Mouse (Mus musculus): ENCODE data around the gene Gpr33.

Gpr33 gene

DNA sequence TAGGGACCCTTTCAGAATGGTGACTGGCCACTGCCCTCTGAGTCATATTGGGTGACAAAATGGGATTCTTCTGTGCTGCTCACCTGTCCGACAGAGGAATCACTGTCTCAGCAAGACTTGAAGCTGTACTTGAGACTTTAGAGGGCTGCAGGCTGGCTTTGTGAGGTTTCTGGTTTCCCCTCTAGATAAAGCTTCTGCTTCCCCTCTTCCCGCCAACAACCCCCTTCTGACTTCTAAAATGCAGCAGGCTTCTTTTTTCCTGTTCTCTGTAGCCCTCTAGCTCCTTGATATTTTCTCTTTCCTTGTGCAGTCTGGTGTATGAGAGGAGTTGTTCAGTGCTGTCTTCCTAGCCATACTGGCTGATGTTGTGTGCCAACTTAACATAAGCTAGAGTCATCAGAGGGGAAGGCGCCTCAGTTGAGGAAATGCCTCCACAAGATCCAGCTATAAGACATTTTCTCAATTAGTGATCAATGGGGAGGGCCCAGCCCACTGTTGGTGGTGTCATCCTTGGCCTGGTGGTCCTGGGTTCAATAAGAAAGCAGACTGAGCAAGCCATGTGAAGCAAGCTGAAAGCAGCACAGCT is 42.6 kb downstream of the Gpr33 start:
- WGBS: 91% methylated on average over 3 of the region's 3 CpGs

DNA sequence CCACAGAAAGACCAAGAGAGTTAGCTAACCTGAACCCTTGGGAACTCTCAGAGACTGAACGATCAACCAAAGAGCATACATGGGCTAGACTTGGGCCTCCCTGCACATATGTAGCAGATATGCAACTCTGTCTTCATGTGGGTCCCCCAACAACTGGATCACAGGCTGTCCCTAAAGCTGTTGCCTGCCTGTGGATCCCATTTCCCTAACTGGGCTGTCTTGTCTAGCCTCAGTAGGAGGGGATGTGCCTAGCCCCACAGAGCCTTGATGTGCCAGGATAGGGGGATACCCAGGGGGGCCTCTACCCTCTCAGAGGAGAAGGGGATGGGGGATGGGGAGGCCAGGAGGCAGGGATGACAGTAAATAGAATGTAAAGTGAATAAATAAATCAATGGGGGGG is 44.2 kb downstream of the Gpr33 start:
- WGBS: 100% methylated on average over 1 of the region's 1 CpGs

DNA sequence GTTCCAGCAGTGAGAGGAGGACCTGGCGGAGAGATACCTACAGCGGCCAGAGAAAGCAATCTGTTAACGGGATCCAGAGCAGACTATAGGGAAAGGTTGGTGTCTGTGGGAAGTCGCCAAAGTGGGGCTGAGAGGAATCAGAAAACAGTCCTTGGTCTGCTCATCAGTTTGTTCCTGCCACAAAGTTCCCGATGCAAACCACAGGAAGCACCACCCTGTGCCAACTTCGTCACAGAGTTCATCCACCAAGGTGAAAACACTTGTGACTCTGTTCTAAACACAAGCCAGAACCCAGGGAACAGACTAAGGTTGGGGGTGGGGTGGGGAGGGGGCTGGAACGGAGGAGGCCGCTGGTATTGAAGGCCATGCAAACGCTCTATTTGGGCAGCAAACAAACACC is 51.3 kb downstream of the Gpr33 start:
- 75% methylated on average over 9 of the region's 9 CpGs for WGBS

DNA sequence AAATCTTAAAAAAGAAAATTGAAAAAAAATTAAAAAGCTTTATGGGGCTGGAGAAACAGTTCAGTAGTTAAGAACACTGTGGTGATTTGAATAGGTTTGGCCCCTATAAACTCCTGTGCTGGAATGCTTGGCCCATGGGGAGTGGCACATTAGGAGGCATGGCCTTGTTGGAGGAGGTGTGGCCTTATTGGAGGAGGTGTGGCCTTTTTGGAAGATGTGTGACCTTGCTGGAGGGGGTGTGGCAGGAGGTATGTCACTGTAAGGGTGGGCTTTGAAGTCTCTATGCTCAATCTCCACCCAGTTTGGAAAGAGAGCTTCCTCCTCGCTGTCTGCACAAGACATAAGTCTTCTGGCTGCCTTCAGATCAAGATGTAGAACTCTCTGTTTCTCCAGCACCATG is 53.5 kb downstream of the Gpr33 start:
- WGBS: 92% methylated on average over 1 of the region's 1 CpGs
